Mouse (Mus musculus) cerebellum, postnatal 4 days (tissue): ENCODE data around the gene Grasp.
A peak's percentile ranks its signal among the peaks of the same experiment; 100 is the strongest.

Experiments used
- DNase-seq, 2 experiments: peaks; one replicate each; pipeline ENCODE4 v3.0.0; 2022; ENCODE audit warnings: low spot score in 2 of 2, mixed read lengths in 1 of 2

The Grasp gene

DNA sequence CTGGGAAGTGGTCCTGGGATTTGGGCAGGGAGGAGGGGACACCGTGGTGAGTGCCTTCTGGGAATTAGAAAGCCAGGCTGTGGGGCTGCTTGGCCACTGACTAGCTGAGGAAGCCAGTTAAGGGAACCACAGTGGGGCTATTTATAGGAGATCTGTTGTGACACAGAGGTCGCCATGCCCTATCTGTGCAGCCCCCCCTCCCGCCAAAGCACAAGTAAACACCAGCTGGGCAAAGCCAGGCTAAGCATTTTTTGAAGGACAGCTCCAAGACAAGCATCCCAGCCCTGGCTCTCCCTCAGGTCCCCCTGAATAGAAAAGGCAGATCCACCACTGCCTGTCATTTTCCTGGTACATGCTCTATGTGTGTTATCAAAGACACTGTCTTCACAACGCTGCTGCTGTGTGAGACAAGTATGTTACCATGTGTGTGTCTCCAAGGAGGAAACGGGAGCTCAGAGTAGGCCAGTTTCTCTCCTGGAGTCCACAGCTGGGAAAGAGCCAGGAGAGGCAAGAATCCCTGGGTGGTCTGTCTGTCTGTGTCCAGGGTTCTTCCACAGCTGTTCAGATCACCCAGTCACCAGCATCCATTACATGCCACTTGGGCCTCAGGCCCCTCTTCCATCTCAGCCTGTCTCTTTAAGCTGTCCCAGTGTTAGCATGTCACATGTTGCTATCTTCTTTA lies 24.2 kb downstream of the Grasp start:
- no peak for DNase-seq

DNA sequence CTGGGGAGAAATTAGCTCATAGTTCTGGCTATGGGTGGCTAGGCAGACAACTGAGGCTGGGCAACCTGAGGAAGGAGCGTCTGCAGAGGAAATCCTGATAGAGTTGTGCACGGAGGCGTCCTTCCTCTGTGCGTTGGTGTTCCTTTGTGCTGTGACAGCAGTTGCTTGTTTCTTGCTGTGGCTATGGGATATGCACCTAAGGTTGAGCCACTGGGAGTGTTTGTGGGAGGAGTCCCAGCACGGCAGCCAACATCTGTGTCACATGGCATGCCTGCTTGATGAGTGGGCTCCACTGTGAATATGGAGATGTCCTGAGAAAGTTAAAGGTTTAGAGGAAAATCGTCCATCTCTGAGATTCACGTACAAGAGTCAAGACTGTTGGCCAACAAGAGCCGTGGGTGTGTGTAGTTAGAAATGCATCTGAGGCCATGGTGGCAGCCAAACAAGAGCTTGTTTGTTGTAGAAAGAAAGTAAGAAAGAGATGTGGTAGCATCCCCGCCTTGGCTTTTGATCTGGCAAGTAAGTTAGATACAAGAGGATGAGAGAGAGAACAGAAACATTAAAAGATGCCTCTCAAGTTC lies 26.3 kb downstream of the Grasp start:
- no peak for DNase-seq

DNA sequence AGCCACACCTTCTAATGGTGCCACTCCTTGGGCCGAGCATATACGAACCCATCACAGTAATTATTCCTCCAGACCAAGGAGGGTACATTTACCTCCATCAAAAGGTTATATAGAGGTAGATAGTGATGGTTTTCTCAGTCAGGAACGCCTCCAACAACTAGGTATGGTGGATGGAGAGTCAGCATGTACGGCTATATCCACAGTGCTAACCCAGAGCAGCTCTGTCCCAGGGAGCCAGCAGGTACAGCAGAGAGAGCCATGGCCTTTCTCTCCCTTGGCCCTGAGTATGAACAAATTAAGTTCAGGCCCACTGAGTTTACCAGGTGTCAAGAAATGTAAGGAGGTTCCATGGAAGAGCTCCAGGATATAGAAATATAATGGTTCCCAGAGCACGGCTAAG lies 27.9 kb downstream of the Grasp start:
- DNase-seq = no peak

DNA sequence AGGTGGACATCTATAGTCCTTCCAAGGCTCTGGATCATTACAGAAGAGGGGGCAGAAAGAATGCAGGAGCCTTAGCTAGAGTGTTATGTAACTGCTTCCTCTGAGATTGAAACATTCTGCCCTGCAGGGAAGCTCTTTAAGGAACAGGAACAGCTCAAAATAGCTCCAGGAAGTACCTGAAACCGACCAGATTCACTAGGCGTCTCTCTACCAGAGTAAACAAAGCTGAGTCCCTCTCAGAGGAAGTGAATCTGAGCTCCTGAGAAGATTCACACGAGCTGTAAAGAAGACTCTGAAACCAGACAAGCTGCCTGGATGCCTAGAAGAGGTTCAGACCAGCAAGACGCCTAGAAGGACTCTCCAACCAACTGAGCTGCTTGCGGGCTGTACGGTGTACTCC lies 28.6 kb downstream of the Grasp start:
- no peak for DNase-seq

DNA sequence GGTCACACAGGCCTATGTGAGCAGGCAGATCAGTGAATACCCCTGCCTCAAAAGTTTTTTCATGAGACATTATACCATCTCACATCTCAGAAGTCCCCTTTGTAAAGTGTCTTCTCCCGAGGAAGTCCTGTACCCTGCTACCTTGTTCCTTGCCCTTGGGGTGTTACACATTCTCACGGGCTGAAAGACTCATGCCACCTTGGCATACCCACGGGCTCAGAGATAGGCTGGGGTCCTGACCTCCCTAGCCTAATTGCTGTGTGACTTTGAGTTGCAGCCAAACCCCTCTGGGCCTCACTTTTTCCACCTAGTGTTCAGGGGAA lies 29.5 kb downstream of the Grasp start:
- no peak for DNase-seq

DNA sequence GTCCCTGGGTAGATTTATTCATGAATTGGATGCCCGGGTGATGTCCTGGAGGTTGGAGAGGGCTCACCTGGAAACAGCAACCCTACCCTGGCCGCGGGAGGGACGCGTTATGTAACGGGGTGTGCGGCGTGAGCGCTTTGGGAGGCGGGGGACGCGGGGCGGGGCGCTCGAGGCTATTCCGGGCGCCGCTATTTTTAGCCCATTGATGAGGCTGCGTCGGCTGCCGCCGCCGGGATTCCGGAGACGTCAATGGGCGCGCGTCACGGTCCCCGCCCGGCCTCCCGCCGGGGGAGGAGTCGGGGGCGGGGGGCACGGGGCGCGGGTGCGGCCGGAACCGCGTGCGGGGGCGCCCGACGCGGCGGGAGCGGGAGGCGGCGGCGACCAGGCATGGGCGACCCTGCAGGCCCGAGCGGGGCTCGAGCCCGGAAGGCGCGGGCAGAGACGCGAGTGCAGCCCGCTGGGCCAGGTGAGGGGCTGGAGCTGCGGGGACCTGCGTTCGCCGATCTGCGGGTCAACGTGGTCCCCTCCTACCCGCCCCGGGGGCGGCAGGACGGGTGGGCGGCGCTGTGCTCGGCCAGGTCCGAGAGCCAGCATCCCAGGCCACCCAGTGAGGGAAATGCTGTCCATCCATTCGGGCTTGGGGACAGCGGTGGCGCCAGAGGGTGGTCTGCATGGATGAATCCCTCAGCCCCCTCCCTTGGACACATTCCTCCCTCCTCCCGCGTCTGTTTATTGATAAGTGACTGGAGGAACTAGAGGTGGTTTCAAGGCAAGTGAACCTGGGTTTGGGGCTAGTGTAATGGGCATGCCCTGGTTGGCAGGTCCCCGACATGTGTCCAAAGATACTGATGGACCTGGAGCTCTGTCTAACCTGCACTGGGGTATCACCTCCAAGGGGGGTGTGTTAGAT lies 30.2 kb downstream of the Grasp start, which contains the start of gene Nr4a1:
Gene Nr4a1 (plus strand): TSS at position 384 of the 910 bp plus-strand sequence.
- peak in 1 of 2 experiments; percentile 31 for DNase-seq

DNA sequence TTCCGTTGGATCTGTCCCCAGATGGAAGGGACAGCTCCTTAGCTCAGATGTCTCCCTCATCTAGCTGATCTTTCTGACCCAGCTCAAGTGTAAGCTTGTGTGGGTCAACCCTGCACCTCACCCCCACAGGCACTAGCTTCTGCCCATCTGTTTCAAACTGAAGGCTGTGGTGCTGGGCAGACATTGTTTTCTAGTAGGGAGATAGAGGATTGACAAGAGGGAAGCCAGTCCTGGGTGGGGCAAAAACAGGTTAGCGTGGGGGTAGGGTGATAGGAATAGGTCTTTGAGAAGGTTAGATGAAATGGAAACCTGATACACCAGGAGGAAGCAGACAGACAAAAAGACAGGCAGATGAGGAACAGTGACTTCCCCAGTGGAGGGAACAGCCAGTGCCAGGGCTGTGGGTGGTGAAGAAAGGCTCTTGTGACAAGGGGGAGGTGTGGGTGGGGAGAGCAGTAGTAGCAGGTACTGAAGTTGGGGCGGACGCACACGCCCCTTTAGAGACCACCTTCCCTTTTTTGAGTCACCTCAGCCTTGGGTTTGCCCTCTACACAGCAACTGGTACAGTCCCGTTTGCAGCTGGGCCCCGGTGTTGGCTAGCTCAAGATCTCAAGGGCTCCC lies 32.0 kb downstream of the Grasp start:
- DNase-seq = no peak

DNA sequence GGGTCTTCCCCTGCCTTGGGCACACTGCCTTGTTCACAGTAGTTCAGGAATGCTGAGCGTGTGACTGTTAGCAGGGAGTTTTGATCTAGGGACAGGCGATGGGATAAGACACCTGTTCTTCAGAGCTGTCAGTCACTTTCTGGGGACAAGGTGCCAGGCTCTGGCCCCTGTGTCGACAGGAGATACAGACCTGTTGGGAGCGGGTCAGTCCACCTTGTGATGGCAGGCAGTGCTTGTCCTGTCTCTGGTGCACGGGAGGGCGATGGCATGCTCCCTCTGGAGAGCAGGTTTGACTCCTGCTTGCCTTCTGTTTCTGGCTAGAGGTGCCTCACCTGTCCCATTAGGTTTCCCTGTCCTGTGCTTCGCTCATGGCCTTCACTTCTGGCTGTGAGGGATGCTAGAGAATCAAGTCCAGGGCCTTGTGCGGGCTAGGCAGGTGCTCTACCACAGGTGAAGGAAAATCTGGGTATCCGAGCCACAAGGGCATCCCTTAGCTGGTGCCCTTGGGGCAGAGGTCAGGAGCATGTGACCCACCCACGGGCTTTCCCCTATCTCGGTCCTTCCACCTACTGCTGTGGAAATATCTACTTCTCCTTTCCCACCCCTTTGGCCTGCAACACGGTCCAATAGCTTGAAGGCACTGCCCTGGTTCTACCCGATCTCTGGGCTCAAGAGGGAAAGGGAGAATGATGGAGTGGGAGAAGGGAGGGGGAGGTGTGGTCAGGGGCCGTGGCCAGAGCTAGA lies 32.6 kb downstream of the Grasp start:
- no peak for DNase-seq

DNA sequence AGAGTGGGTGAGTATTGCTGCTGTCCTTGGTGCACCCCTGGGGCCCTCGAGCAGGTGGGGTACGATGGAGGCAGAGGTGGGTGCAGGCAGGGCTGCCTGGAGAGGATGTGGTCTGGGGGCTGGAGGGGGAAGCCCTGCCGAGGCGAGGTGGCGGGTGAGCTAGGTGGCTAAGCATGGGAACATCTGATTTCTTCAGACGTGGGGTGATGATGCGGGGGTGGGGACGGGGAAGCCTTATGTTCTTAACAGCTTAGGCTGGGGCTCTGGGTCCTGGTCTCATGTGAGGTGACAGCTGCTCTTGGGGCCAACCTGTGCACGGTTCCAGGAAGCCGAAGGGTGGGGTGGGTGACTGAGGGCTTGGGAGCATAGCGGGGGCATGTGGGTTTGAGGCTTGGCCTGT lies 34.4 kb downstream of the Grasp start:
- DNase-seq = no peak

DNA sequence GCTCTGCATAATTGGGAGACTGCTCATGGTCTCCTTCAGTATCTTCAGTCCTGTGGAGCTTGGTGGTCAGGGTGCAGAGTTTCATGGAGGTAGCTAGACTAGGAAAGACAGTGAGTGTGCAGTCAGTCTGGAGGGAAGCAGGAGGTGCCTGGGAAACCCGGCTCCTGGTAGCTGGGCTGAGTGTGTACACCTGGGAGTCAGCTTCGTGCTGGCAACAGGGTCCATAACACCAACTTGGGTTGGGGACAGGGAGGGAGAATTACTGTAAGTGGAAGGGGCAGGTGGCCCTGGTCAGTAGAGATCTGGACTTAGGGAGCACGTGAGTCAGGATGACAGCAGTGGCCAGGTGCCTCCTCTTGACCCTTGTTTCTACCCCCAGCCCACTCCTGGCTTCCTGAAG lies 35.9 kb downstream of the Grasp start:
- DNase-seq = no peak

DNA sequence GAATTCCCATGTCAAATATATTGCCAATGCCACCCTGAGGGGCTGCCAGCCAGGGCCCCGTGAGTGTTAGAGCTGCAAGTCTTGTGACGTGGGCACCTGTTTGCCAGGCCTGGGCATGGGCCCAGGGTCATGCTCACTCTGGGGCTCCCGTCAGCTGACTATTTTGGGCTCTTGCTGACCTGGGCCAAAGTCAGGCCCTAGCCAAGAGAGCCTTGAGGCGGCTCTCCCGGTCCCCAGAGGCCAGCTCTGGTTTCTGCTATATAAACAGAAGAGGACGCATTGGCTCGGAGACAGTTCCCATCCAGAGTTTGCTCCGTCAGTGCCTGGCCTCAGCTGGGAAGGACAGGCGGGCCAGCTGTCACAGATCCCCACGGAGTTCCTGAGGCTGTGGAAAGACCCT lies 36.4 kb downstream of the Grasp start:
- no peak for DNase-seq

DNA sequence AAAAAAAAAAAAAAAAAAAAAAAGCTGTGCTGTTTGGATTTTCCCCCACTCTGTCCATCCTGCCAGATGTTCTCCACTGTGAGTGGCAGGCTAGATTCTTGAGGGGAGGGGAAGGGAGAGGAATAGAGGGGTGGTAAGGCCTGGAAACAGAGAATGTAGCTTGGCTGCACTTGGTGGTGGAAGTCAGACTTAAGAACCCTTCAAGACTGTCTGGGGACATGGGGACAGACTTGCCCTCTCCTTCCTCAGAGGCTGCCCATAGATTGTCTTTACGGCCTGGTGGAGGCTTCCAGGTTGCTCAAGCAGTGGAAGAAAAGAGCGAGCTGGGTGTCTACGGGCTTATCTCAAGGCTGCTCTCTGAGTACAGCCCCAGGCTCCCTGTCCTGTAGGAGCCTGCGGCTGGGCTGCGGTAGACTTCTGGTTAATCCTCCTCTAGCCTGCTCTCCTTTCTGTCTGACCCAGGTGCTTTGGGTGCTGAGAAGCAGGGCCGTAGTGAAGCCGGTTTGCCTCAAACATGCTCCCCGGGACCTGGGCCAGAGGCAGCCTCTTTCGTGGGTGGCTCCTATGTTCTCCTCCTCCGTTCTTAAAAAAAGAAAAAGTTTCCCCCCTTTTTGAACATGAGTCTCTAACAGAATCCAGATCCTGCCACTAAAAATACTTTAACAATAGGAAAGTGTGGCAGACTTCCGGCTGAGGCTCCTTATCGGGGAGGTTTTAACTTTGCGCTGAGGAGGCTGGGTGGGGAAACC lies 37.1 kb downstream of the Grasp start:
- DNase-seq = no peak

DNA sequence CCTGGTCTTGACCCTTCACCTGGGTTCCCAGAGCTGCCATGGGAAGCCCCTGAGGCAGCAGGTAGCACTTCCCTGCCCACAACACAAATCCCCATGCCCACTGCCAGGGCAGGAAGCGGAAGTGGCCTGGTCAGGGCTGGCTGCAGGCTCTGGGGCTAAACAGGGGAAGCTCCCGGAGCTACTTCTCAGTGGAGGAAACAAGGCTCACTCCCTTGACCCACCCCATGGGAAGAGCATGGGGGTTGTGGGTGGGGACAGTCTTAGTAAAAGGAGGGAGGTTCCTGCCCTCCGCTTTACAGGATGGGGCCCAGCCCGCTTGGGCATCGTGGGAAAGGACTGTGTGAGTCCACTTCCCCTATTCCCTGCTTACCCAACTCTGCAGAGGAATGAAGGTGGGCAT lies 38.5 kb downstream of the Grasp start:
- no peak for DNase-seq

DNA sequence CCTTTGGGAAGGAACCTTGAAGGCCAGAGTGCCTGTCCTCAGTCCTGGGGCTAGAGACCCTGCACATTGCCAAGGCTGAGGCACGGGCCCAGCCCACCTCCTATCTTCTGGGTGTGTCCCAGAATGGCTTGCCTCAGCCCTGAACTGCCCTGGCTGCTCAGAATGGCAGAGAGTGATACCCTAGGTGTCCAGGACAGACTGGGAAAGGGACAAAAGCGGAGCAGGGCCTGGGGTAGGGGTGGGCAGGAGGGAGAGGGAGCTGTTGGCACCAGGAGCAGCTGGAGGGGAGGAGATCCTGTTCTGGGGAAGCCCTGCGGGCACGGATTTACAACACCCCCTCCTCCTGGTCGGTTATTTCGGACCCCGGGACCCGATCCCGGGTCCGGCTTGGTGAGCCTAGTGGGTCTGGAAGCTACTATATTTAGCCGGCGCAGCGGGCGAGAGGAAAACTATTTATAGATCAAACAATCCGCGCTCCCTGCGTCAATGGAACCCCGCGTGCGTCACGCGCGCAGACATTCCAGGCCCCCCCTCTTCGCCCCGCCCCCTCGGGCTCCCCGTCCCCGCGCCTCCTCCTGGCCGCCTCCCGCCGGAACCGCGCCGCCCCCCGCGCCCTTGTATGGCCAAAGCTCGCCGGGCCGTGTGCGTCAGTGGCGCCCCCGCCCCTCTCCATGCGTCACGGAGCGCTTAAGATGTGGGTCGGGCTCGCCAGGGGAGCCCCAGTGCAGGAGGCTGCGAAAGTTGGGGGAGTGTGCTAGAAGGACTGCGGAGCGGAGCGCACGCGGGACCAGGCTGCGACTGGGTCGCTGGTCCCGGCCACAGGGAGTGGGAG lies 42.4 kb downstream of the Grasp start:
- DNase-seq = peak; percentile 52 to 67

DNA sequence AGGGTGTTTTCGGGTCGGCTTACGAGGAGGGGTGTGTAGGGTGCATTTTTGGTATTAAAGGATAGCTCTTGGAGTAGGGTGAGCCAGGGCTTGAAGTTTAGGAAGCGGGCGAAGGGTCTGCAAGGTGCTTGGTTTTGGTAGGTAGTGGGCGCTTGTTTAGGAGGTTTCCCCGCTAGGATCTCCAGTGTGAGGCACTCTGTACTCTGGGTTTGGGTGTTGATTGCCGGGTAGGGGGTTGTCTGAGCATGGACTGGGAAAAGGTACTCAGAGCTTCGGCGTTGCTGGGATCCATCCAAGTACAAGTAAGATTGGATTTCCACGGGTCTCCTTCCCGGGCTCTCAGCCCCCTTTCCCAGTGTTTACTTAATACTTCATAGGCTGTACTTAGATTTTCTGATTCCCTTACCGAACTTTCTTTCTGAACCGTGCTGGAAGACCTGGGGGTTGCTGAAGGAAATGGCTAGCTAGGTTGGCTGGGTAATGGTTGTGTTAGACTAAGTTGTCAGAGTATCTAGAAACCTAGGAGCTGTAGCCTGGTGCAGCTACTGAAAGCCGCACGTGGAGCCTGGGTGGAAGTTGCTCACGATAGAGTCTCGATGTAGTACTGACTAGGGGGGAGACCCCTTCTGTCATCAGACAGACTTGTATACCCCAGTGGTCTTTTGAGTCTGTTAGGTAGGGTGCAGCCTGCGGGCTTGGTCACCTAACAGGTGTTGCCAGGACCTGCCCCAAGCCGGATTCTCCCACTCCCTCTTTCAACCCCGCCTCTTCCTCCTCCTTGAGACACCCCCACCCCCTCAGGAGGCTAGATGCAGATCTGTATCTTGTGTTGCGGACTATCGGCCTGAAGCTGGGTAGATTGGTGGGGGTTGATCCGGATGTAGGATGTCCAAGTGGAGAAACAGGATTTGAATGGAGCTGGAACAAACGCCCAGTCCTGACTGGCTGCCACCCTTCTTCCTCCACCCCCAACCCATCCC lies 43.4 kb downstream of the Grasp start:
- peak in 1 of 2 experiments; percentile 17 for DNase-seq

DNA sequence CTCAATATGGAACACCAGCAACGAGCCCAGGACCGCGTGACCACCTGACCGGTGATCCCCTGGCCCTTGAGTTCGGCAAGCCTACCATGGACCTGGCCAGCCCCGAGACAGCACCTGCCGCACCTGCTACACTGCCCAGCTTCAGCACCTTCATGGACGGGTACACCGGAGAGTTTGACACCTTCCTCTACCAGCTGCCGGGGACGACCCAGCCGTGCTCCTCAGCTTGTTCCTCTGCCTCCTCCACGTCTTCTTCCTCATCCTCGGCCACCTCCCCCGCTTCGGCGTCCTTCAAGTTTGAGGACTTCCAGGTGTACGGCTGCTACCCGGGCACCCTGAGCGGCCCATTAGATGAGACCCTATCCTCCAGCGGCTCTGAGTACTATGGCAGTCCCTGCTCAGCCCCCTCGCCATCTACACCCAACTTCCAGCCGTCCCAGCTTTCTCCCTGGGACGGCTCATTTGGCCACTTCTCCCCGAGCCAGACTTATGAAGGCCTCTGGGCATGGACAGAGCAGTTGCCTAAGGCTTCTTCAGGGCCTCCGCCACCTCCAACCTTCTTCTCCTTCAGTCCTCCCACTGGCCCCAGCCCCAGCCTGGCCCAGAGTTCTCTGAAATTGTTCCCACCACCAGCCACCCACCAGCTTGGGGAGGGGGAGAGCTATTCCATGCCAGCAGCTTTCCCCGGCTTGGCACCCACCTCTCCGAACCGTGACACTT lies 46.3 kb downstream of the Grasp start:
- no peak for DNase-seq

DNA sequence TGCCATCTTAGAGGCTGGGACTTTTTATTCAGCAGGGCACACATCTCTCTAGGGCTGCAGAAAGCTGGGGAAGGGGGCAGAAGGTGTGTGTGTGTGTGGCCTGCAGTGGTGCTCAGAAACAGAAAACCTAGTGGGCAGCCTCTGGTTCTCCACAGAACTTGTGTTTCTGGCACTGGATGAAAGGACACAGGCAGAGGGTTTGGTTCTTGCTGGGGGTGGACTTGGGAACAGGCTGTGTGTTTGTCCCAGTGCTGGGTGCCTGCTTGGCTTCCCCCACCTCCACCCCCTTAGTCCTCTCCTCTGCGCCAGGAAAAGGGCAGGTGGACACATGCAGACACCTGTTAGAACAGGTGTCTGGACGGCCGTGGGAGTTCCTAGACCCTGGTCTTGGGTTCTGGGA lies 47.1 kb downstream of the Grasp start:
- no peak for DNase-seq

DNA sequence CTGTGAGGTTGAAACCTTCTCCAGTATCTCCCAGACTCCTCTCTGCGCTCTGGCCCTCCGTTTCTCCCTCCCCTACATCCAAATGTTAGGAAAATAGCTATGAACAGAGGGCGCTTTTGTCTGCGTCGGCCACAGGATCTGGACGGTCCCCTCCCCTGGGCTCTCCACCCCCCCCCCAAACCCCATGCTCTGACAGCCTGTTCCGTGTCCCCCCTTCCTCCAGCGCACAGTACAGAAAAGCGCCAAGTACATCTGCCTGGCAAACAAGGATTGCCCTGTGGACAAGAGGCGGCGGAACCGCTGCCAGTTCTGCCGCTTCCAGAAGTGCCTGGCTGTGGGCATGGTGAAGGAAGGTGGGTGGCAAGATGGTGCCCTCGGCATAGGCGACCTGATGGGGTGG lies 47.5 kb downstream of the Grasp start:
- DNase-seq = no peak
